Mouse (Mus musculus) regulatory T cell (primary cell): ENCODE measurements around the gene Tmem273.

Experiments
- in situ Hi-C: fragments of 300-600 bp; cut with MboI, MseI; formaldehyde crosslinking; loops from one replicate; pipeline ENCODE4 v1.15.1; 2025; ENCODE audit warnings: high pct_unique_total_duplicates

Tmem273 gene

DNA sequence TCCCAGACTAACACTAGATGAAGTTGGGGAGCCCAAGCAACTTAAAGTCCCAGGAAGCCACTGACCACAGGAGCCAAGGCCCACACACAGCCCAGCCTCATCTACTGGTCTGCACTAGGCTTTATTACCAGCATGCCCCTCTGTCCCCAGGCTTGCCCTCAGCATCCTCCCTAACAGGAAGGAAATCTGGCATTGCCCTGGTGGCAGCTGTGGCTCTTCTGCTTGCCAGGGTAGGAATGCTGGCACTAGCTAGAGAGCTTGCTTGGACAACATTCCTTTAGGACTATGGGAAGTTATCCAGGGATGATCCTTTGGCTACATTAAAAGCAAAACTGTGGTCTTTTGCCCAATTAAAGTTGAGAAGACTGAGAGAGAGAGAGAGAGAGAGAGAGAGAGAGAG, 24.3 kb downstream of the Tmem273 start:
- in situ Hi-C loops: no loop called here

DNA sequence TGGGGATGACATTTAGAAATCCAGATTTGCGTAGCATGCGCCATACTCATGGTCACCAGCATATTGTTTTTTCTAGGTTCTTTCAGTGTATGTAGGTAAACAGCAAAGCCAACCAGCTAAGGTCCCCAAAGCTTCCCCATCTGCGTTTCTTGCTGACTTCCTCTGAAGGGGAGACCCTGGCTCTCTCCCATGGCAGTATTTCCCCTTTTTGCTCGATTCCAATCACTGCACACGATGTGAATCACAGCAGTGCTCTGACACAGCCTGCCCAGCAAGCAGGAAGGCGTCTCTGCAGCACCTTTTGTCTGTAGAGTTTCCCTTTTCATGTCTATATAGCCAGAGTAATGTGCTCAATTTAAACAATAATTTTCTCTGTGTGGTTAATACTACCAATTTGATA, 26.7 kb downstream of the Tmem273 start:
- in situ Hi-C loops: no loop called here

DNA sequence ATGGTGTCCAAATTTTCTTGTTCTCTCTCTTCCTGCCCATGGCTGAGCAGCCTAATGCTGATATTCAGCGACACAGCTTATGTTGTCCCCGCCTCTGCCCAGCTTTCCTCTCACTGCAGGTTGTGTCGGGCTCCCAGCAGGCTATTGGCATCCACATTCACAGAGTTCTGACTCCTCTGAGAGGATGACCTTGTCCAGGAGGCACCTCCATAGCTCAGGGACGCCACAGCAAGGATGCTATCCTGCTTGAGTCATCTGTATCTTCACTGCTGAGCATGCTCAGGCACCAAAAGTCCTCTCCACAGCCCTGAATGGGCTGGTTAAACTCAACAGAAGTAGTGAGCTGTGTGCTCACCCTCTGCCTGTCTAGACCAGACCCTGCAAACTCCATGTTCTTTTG, 29.2 kb downstream of the Tmem273 start:
- in situ Hi-C loops: no loop called here

DNA sequence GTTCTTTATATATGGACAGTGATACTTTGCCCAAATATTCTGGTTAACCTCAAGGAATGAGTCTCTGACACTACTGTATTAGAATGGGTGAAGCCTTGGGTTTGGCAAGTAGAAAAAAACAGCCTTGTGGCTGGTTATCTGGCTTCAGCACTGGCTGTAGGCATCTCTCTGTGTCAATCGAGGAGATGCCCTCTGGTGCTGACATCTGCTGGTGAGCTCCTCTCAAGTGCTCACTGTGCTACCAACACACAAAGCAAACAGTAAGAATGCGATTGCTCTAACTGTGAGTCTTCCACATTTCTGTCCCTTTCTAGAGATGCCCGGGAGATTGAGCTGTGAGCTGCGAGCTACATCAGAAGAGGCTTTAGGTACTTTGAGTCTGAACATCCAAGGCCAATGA, 30.8 kb downstream of the Tmem273 start:
- in situ Hi-C loops: no loop called here

DNA sequence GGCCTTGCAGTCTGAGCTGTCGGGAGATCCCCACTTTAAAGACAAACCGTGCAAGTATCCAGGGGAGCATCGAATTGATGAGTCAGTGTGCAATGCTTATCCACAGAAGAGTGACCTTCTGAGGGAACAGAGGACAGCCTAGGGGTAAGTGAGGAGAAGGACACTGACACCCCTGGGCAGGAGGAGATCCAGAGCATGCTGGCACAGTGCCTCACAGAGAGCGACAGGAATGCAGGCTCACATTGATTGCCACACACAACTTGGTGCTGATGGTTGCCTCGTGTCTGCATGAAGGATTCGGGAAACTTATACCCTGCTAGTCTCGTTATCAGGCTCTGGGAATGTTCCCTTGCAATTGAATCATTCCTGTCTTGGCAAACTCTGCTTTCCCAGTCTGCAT, 31.5 kb downstream of the Tmem273 start:
- in situ Hi-C loops: no loop called here

DNA sequence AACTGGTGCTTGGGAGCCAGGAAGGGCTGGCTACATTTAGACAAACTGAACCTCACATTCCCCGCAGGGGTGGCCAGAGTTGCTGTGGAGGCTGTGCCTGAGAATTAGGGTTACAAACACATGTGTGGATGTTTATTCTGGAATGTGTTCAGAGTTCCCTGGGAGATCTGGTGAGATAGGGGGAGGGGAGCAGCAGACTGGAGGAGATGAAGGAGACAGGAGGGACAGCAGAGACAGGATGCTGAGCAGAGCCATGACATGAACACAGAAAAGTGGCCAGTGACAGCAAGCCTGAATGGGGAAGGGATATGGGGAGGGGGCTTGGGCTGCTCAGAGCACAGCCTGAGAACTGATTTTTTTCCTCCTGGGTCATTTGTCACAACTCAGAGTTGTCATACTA, 33.5 kb downstream of the Tmem273 start:
- in situ Hi-C loops: no loop called here

DNA sequence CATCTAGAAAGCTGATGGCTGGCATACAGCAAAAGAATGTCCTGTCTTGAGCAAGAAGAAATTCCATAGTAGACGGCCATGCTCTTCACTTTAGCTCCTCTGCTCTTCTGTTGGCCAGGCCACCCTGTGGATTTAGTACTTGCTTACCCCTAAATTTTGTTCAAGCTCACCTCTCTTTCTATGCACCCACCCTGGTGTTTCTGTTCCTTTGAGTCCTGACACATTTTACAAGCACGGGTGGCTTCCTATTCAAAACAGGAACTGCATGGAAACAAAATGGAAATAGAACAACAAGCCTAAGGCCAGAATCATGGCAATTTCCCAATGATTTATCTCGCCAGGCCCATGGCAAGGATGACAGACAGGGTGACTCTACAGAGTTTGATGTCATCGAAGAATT, 37.0 kb downstream of the Tmem273 start:
- in situ Hi-C loops: no loop called here

GRCm38 (mm10) chr14:32823861-32824260, 38.1 kb downstream of the Tmem273 start:
- in situ Hi-C loops: no loop called here

- in situ Hi-C loops: loop anchor here (5.0 kb wide), 1 partner anchor 52 kb away; no protein-coding TSS in a partner anchor
These were observed 38.7 kb downstream of the Tmem273 start for GRCm38 (mm10) chr14:32824267-32825150.

- in situ Hi-C loops: loop anchor here (5.0 kb wide), 1 partner anchor 53 kb away; no protein-coding TSS in a partner anchor
These were observed 39.8 kb downstream of the Tmem273 start for GRCm38 (mm10) chr14:32825426-32826032.

DNA sequence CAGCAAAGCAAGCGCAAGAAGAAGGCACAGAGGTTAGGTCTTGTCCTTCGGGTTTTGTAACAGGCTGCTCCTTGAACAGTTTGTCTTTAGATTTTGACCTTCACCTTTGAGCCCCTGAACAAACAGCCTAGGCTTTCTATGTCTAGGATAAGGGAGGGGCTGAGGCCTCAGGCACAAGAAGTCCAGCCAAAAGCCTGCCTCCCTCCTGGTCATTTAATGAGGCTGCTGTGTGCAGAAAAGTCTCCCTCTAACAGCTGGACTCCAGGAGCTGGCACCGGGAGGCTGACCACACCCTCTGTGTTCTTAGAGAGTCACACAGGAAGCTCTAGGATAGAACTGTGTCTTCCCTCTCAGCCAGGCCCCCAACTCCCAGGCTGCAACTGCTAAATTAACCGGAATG, 41.4 kb downstream of the Tmem273 start:
- in situ Hi-C loops: loop anchor here (5.0 kb wide), 1 partner anchor 55 kb away; no protein-coding TSS in a partner anchor

DNA sequence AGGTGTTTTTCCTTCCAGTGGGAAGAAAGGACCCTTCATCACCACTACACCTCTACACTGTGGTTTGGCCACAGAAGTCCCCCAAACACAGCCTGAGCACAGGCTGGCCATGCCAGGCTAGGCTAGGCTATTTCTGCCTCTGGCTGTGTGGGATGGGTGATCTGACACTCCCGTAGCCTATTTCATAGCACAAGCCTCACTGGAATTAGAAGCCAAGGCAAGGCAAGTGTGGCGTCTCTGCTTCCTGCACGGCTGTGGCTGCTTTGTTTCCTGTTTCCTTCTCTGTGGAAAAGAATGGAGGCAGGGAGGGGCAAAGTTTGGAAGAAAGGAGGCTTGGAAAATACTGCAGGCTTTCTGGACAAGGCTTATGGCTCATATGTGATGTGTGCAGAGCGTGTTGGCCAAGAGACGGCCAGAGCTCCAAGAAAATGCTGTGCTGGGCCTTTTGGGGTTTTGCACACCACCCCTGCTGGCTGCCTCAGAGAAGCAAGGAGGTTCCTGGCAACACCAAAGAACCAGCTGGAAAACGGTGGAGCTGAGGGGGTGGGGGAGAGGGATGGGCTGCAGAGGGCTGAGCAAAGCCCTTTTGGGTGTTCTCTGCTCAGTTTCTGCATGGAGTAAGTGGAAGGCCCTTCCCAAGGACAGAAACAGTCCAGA, 42.4 kb downstream of the Tmem273 start:
- in situ Hi-C loops: loop anchor here (5.0 kb wide), 1 partner anchor 56 kb away; no protein-coding TSS in a partner anchor

DNA sequence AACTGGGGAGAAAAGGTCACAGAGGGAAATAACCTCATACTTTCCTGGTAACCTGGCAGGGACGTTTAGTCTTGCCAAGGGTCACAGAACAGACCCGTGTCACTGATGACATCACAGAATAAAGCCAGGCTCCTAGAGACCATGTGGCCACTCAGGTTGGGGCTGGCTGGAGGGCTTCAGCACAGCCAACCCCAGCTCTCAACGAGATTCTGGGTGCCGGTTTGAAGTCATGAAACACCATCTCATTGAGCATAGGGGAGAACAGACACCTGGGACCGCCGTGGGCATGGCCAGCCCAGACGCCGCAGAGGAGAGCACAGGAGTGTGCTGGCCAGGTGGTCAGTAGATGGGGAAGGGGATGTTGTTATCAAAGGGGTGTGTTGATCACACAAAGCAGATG, 48.1 kb downstream of the Tmem273 start, which contains the start of gene Fam170b:
Fam170b (plus strand) TSS at position 116 of the 400 bp plus-strand sequence.
- in situ Hi-C loops: no loop called here

DNA sequence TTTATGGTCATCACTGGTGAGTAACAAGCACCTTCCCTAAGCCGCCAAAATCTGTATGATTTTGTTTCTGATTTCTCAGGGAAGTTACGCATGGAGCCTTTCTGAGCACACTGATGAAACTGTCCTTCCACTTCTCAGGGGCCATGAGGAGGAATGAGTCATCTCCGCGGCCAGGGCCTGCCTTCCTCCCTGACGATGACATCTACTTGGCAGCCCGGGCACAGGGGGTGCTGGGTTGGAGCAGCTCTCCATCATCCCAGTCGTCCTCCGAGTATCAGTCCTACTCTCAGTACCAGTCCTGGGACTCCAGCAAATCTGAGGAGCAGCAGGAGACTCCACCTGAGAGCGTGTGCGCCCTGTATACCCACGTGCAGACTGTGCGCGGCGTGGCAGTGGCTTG, 49.4 kb downstream of the Tmem273 start:
- in situ Hi-C loops: no loop called here

GRCm38 (mm10) chr14:32835596-32835995, 49.8 kb downstream of the Tmem273 start:
- in situ Hi-C loops: no loop called here

DNA sequence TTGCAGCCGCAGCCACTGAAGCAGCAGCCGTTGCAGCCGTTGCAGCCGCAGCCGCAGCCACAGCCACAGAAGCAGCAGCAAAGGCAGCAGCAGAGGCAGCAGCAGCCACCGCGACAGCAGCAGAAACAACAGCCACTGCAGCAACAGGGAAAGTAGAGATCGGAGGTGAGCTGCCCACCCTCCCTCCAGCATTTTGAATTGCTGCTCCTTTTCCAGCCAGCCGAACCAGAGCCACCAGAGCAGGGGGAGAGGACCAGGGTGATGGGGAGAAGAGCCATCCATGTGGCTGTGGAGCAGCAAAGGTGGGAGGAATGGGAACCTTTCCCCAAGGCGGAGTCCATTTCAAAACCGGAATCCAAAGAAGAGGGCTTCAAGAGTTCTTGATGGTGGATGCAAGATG, 50.4 kb downstream of the Tmem273 start:
- in situ Hi-C loops: no loop called here

DNA sequence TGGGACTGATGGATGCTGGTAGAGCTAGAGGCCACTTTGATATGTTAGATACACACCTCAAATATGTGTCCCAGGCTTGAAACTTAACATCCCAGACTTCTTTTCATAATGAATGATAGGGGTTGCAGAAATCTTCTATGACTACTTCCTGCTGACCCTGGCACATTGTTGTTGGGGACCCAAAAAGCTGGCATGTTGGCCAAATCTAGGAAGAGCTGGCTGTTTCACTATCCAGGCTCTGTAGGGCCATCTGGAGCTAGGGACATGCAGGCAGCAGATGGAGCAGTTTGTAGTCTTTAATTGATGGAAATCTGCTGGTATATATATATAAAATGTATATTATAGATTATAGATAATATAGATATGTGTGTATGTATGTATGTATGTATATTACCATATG, 56.3 kb downstream of the Tmem273 start:
- in situ Hi-C loops: no loop called here

GRCm38 (mm10) chr14:32854059-32854458, 68.3 kb downstream of the Tmem273 start:
- in situ Hi-C loops: no loop called here

DNA sequence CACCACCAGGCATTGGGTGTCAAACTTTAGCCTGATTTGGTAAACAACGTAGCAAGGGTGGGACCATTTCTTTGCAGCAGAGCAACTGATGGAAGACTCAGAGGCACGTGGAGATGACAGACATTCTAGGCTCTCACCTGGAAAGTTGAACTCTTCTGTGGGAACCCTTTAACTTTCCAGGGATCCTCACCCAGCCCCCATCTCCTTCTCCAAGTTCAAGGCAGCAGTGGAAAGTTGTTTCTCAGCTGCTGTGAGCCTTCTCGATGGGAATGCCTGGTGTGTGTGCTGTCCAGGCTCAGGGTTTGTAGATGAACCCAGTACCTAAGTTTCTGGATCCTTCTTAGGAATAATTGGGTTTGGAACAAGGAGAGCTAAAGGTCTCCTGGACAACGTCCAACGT, 70.5 kb downstream of the Tmem273 start:
- in situ Hi-C loops: no loop called here

- in situ Hi-C loops: no loop called here
These were observed 71.0 kb downstream of the Tmem273 start, which contains the start of gene Vstm4 for GRCm38 (mm10) chr14:32856681-32857328. TSS of gene Vstm4 (plus strand) at chr14:32856756.

GRCm38 (mm10) chr14:32858361-32858760, 72.6 kb downstream of the Tmem273 start:
- in situ Hi-C loops: no loop called here
